Mouse (Mus musculus) lung, adult 2 months (tissue): ENCODE measurements at regions not wholly inside any gene's neighbourhood (a gene's known extent, or its start where the extent isn't known, plus 50 kb on each side); places are given as distances from the start of the nearest gene placed in this dataset.

ENCODE experiments used
- CTCF ChIP-seq: fragments of 200-500 bp; IDR thresholded peaks from 2 replicates; pipeline ENCODE4 v1.5.1; 2011; ENCODE audit warnings: mild to moderate bottlenecking, low read length, control low read depth; ENCODE audit not compliant: insufficient read depth
- POLR2A ChIP-seq: fragments of 200-500 bp; IDR thresholded peaks from 2 replicates; pipeline ENCODE4 v1.6.1; 2011; ENCODE audit warnings: low read depth, mild to moderate bottlenecking, control low read depth, low read length, borderline replicate concordance; ENCODE audit errors: extremely low read depth

GRCm38 (mm10) chr4:131496900-131497299 is 341.2 kb downstream of the Ptpru start:
- TF ChIP-seq POLR2A (no peak), CTCF (no peak)
